Mouse (Mus musculus) fat pad, adult 2 months (tissue): ENCODE results near the gene Cyp4v3.

Experiments used
- DNase-seq: peaks from one replicate; pipeline ENCODE4 v3.0.0-alpha.2; 2011; ENCODE audit warnings: low read depth, low spot score; ENCODE audit errors: extremely low read depth

Gene Cyp4v3

DNA sequence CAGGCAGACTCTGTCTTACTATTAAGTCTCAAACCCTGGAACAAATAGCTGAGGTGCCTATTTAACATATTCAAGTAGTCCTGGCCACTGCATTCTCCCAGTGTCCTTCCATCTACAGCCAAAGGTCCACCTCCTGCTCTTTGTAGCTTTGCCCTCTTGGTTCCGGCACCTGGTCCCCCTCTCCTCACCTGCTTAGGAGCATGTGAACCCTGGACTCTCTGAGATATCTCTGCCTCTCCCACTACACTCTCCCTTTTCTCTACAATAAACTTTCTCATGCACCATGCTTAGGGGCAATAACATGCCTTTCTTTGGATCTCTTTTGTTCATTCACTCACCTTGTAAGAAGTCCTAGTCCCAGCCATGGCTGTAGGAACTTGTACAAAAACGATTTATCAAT lies 11.7 kb downstream of the Cyp4v3 start:
- DNase-seq = no peak

DNA sequence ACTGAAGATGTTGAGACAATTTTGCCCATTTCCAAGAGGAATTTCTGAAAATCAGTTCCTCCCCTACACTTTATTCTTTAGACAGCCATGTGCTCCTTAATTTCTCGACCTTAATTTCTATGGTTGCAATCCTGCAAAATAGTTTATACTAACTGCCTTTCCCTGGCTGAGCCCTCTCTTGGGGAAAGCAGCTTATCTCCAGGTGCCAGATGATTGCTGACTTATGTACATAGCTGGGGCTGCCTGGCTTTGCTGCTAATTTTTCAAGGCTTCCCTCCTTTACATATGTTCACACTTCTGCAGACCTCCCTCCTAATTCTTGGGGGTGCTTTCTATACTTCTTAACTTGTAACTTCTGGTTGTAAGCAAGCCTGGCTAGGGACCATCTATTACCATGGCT lies 12.1 kb downstream of the Cyp4v3 start:
- no peak for DNase-seq

DNA sequence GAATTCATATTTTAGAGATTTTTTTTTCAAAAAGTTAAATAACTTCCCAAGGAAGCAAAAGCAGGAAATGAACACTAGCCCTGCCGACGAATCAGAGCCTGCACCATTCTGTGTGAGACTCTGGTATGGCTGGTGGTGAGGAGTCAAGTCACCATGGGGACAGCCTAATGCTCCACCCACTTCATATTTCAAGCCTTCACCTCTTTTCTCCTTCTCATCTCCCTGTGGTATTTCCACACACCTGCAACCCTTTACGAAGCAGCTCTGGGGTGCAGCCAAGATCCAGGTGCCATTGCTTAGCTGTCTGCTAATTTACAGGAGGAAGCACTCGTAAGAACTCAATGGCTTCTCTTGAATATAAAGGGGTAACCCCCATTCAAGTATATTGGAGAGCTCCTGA lies 22.0 kb downstream of the Cyp4v3 start:
- no peak for DNase-seq

DNA sequence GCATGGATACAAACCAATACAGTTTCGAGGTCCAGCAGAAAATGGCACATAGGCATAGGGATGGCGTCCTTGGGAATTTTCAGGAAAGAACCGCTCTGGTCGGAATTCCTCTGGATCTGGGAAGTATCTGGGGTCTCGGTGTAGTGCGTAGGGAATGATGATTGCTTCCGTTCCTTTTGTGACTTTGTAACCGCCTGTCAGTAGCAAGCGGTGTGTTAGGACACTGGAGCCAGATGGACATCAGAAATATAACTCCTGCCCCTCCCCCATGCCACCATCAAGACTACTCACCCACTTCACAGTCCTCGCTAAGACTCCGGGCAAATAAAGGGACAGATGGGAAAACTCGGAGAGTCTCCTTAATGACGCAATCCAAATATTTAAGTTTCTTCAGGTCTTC lies 24.6 kb downstream of the Cyp4v3 start, which contains the start of gene Gm45753:
TSS of gene Gm45753 (minus strand) at position 101 of the 400 bp plus-strand sequence.
- DNase-seq = no peak

DNA sequence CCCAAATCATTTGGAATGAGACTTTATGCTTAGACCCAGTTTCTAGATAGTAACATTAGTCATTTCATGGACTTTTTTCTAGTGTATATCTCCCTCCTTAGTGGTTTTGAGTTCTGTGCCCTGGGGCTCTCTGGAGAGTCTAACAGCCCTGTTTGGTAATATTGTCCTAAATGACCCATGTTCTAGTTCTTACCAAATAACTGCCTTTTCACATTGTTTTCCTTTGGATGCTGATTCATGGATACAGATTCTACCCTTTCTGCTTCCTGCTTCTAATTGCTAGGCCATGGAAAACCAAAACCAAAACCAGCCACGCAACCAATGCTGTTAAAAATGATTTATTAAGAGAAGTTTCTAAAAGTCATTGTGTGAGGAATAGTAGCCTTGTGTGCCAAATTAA lies 27.5 kb downstream of the Cyp4v3 start:
- DNase-seq = no peak

DNA sequence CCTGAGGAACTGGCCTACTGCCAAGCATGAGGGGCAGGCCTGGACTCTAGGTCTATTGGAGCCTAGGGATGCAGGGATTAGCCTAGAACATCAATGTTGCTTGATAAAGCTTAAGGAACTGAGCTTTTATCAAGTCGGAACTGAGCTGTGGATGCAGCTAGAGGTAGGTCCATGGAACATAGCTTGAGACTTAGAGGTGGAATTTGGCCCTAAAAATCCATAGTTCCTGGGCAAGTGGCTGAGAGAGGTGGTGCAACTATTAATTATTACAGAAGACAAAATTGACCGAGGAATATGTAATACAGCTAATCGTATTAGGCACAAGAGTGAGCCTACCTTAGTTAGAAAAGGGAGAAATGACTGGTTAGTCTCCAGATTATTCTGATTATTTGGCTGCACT lies 28.7 kb downstream of the Cyp4v3 start:
- no peak for DNase-seq

DNA sequence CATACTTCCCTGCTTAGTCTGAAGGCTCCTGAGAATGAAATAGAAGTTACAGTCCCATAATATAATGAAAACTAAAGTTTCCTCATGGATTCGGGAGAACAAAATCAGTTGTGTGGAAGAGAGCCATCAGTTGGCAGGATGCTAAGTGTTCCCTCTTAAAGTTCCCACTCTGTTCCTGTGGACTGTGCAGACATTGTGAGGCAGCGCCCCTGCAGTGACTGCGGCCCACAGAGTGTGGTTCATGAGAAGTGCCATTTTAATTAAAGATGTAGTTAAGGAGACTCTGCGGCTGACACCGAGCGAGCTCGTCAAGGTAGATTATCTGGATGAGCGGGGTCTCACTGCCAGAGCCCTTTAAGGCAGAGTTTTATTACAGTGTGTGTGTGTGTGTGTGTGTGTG lies 30.6 kb downstream of the Cyp4v3 start:
- no peak for DNase-seq

DNA sequence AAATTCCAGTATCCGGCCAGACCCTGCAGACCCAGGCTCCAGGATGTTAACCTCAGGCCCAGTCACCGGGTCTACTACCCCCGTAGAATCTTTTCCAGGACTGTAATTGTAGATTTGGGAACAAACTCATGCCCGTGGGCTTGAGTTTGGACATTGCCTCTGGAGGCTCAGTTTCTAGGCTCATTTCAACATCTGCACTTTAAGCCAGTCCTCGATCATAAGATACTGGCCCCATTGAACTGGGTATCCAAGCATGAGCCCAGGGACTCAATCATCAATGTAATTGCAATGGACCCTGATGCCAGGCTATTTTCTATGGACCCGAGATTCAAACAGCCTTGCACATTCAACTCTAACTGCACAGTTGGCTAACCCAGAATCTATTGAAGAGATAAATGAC lies 37.7 kb downstream of the Cyp4v3 start:
- DNase-seq = no peak

DNA sequence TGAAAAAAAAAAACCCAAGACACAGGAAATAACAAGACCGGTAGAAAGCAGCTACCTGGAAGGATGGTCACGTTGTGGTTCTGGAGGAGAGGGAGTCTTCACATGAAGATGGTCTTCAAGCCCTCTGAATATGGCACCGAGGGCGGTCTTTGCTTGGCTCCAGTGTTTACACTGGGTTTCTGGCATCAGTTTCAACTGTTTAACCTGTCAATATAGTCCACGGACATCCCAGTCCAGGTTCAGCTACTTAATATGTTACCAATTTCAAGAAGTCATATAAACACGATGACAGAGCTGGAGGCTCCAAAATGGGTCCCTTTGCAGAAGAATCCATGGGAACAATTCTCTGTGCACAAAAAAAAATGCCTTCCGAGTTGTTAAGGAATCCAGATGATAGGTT lies 38.3 kb downstream of the Cyp4v3 start, which contains the start of gene Klkb1:
TSS of gene Klkb1 (minus strand) at position 173 of the 400 bp plus-strand sequence.
- no peak for DNase-seq

DNA sequence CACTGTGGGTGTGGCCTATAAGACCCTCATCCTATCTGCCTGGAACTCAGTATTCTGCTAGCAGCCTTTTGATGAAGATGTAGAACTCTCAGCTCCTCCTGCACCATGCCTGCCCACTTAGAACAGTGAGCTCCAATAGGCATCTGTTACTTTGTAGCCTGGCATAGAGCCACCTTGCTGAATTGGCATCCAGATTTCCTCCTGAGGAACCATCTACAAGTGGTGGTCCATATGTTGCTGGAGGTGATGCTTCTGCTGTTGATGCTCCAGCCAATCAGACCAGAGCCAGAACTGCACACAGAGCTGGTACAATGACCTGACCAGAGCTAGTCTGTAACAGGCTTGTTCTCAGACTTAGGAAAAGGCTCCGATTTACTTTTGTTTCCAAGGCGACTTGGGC lies 41.2 kb downstream of the Cyp4v3 start:
- DNase-seq = no peak

DNA sequence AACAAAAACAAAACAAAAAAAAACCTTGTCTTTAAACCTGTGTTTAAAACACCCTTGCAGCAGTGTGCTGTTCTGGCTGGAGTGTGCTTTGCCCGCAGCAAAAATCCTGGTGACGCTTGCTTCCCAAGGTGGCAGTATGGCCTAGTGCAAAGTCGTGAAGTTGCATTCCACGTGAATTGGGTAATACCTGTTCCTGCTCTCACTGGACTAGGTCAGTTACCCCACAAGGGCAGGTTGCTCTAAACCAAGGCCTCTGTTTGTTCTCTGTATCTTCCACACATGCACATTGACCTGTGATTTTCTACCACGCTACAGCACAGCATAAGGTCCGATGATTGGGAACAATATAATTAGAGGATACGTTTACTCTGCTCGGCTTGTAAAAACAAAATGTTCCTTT lies 51.4 kb downstream of the Cyp4v3 start:
- no peak for DNase-seq

DNA sequence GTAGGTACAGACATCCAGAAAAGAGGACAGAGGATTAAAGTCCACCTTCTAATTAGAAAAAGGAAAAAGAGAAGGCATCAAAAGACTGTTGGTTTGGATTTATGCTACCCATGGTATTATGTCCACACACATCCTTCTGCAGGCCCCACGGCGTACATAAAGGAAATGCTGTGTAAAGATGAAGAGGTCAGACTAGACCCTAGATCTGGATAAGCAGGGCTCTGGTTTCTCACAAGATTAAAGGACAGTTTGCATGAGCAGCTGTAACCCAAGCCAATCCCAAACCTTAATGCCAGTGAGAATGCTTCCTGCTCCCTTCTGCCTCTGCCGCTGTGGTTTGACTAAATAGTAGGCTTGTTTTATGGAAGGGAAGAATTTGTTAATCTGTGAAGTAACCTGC lies 55.6 kb downstream of the Cyp4v3 start:
- no peak for DNase-seq

DNA sequence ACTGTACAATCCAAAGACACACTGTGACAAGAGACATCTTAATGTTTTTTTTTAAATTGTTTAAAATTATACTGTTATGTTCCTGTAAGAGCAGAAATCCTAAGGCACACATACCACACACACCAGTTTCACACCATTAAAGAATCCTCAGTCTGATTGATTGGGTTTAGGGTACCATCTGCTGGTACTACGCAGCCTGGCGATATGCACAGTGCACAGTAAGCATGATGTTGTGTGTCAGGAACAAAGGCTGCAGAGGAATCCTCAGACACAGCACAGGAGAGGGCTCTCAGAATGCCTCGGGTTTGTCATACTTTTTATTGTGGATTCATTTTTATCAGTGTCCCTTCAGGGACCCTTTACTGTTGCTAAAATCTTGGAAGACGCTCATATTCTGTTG lies 58.7 kb downstream of the Cyp4v3 start:
- no peak for DNase-seq

DNA sequence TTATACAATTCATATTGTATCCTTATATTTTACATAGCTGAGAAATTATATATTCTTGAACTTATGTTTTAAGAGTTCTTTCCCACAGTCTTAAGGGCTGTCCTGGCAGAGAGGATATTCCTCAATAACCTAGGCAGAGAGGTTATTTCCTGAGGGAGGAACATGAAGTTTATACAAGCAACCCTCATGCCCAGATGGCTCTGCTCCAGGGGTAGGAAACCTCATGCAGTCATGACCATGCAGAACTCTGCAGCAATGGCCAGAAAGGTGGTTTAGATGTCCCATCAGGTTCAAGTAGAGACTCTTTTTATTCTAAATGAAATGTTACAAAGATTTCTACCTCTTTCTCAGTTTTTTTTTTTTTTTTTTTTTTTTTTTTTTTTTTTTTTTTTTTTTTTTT lies 64.0 kb downstream of the Cyp4v3 start:
- no peak for DNase-seq

DNA sequence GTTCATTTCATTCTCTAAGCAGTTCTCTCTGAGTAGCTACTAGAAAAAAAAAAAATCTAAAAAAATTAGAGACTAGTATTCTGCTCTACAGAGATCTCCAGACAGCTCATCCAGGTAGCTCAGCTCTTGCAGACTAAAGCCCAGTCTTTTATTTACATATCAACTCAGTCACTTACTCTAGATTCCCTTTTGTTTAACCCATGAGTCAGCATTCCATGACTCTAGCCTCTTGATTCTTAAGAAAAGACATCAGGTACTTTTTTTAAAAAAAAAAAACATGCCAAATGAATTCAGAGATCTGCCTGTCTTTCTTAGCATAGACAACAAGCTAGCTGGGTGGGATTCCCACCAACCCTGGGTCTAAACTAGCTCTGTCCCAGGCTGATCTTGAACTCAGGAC lies 64.5 kb downstream of the Cyp4v3 start:
- DNase-seq = no peak

DNA sequence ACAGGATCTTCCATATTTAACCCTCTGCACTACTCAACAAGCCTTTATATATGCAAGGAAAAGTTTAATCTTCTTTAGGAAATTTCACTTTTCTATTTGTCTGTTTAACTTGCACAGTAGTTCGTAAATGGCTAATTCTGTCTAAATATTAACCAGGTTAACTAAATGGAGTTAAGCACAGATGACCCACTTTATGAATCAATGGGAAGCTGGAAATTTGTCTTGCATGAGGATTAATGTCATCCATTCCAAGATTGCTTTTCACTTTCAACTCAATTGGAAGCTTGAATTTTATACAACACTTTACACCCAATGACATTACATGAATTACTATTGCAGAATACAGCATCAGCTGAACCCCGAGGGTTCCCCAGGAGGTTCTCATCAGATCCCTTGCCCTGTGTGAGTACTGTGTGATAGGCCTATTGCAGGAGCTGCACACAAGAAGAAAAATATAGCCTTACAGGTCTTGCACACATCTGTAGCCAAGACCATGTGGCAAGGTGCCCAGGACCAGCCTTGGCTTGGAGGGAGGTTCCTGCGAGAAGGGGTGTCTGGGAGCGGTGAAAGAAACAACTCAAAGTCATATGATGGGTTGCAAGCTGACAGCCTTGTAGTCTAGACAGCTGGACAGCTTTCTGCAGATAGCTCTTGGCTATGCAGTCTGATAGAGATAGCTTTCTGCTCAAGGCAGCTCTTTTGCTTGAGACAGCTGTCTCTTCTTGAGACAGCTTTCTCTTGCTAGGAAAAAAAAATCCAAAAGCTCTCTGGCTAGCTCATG lies 65.2 kb downstream of the Cyp4v3 start:
- no peak for DNase-seq

DNA sequence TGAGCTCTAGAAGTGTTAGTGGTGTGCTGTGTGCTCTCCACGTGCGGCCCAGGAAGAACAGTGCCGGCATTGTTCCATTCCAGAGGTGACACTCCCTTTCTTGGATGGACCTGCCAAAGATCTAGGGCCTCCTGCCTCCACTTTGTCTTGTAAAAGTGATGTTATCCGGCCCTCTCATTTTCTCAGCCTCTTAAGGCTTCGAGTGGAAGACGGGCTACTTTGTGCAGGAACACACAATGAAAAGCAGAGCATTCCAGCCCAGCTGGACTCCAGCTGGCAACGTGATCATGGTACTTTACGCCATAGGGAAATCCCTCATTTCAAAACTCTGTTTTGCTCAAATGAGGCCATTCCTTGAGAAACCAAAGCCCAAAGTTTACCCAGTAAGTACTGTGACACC lies 66.0 kb downstream of the Cyp4v3 start:
- no peak for DNase-seq

DNA sequence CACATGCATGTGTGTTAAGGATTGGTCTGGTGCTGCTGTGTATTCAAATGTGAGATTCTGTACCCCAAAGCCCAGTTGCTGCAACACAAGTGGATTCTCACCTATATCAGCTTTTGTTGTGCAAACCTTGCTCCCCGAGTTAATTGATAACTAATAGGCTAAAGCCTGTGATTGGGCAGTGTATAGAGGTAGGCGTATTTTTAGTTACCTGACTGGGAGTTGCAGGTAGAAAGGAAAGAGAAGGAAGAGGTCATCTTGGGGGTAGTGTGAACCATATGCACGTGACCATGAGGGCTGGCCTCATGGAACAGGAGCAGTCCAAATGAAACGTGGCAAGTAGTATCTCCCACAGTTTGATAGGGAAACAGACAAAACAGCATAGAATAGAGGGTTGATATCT lies 68.1 kb downstream of the Cyp4v3 start:
- DNase-seq = no peak

DNA sequence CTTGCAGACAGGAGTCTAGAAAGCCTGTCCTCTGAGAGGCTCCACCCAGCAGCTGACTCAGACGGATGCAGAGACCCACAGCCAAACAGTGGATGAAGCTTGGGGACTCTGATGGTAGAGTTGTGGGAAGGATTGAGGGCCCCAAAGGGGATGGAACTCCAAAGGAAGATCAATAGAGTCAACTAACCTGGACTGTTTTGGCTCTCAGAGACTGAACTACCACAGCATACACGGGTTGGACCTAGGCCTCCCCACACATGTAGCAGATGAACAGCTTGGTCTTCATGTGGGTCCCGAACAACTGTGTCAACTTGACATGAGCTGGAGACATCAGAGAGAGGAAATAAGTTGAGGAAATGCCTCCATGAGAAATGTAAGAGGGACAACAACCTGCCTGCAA lies 70.2 kb downstream of the Cyp4v3 start:
- no peak for DNase-seq

DNA sequence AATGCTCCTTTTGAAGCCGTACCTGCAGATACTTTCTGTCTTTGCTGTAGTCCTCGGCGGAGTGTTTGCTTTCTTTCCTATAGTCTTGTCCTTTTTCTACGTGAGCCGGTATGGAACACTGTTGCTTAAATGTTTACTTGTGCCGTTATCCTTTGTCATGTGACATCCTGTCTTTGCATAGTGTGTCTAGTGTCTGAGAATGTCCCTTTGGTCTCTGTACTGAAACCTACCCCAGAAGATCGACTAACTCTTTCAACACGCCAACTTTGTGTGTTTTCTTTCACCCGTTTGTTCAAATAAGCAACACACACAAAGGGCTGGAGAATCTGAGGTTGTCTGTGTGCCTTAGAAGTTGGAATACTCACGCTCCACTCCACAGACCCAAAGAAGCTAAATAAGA lies 71.1 kb downstream of the Cyp4v3 start, which contains the start of gene F11:
TSS of gene F11 (minus strand) at position 112 of the 400 bp plus-strand sequence.
- no peak for DNase-seq

DNA sequence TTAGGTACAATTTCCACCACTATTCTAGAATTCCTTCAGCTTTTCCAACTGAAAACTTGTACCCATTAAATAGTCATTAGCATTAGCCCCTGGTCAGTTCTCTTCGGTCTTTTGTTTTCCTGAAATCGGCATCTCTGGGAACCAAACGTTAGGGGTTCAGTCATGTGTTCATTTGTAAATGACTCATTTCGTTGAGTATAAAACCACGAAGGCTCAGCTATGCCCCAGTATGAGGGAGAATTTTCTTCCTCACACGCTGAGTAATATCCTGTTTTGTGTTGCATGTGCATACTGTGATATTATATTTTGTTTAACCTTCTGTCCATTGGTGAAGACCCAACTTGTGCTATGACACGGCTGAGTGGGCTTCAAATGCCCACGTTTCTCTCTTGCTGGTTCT lies 74.6 kb downstream of the Cyp4v3 start:
- DNase-seq = no peak

DNA sequence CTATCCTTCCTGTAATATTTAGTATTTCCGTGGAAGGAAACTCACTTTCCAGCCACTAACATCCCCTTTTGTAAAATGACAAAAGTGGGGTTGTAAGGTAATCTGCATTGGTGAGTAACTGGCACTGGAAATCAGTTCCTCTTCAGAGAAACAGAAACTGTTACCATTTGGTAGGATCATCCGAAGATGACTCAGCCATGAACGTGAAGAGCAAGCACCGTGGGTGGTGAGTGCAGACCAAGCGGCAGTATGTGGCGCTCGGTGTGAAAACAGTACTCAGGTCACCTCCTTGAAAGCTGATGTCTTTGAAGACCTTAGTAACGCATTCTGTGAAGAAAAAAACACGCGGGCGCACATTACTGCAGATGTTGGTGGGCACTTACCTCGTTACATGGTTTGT lies 78.0 kb downstream of the Cyp4v3 start:
- no peak for DNase-seq
